Mouse (Mus musculus): ENCODE results near the gene Nat8f4. TPM values are rescaled to one million over a fixed set of nuclear protein-coding genes. Genes with fewer than 3 reads are reported as not detected.
A peak's percentile ranks its signal among the peaks of the same experiment; 100 is the strongest.
"Not testable (repeated sequence)": the region's sequence is repeated elsewhere in the genome, so short reads cannot be mapped to it uniquely, and the experiment has no call there.

The Nat8f4 gene
- polyA plus RNA-seq, 1 experiment from 2014 or later = 6.3 TPM

GRCm38 (mm10) chr6:85926709-85927108, 22.0 kb upstream of the Nat8f4 start:
- H3K27me3 ChIP-seq (replicated peaks; ENCODE audit: control insufficient read depth, insufficient read depth, low read length) = no peaks in the 10 kb centered on the region
- no peak for ATAC-seq
- H3K27ac ChIP-seq (ENCODE audit: low read length) = no peak overlapping the region
- no peak overlapping the region for H3K4me2 ChIP-seq (ENCODE audit: low read length)
- 93% methylated on average over 1 of the region's 1 CpGs for WGBS
- no peak overlapping the region for H3K9ac ChIP-seq (replicated peaks; ENCODE audit: low read depth, low read length)
- H3K9me3 ChIP-seq (ENCODE audit: control insufficient read depth, low read length) = no peaks in the 10 kb centered on the region
- no peak overlapping the region for H3K4me3 ChIP-seq (replicated peaks; ENCODE audit: low read length)
- no peaks in the 10 kb centered on the region for H3K4me1 ChIP-seq (replicated peaks; ENCODE audit: control insufficient read depth, insufficient read depth, low read length)
- peaks cover 34% of the 10 kb centered on the region for H3K36me3 ChIP-seq (ENCODE audit: control insufficient read depth, insufficient read depth)

GRCm38 (mm10) chr6:85923643-85924042, 19.0 kb upstream of the Nat8f4 start:
- H3K36me3 ChIP-seq (ENCODE audit: control insufficient read depth, insufficient read depth) = peaks cover 24% of the 10 kb centered on the region
- H3K9ac ChIP-seq (replicated peaks; ENCODE audit: low read depth, low read length) = no peak overlapping the region
- no peak overlapping the region for H3K4me2 ChIP-seq (ENCODE audit: low read length)
- no peaks in the 10 kb centered on the region for H3K4me1 ChIP-seq (replicated peaks; ENCODE audit: control insufficient read depth, insufficient read depth, low read length)
- no peak overlapping the region for H3K4me3 ChIP-seq (replicated peaks; ENCODE audit: low read length)
- no peak overlapping the region for H3K27ac ChIP-seq (ENCODE audit: low read length)
- WGBS = 92% methylated on average over 1 of the region's 1 CpGs
- H3K9me3 ChIP-seq (ENCODE audit: control insufficient read depth, low read length) = no peaks in the 10 kb centered on the region
- no peaks in the 10 kb centered on the region for H3K27me3 ChIP-seq (replicated peaks; ENCODE audit: control insufficient read depth, insufficient read depth, low read length)
- ATAC-seq = no peak

- Histone ChIP-seq H3K4me3 (replicated peaks; ENCODE audit: low read length) (no peak overlapping the region), H3K4me2 (ENCODE audit: low read length) (no peak overlapping the region), H3K27ac (ENCODE audit: low read length) (no peak overlapping the region), H3K27me3 (replicated peaks; ENCODE audit: control insufficient read depth, insufficient read depth, low read length) (no peaks in the 10 kb centered on the region), H3K36me3 (ENCODE audit: control insufficient read depth, insufficient read depth) (no peaks in the 10 kb centered on the region; the same call in 1 of the 2 replicates), H3K9ac (replicated peaks; ENCODE audit: low read depth, low read length) (no peak overlapping the region), H3K9me3 (ENCODE audit: control insufficient read depth, low read length) (no peaks in the 10 kb centered on the region), H3K4me1 (replicated peaks; ENCODE audit: control insufficient read depth, insufficient read depth, low read length) (peaks cover 13% of the 10 kb centered on the region)
- WGBS = 95% methylated on average over 4 of the region's 4 CpGs
- no peak for ATAC-seq
Observed at GRCm38 (mm10) chr6:85919401-85919800, 14.7 kb upstream of the Nat8f4 start.

GRCm38 (mm10) chr6:85918341-85918740, 13.7 kb upstream of the Nat8f4 start:
- WGBS = 97% methylated on average over 3 of the region's 3 CpGs
- not testable (repeated sequence) for H3K27me3 ChIP-seq (replicated peaks; ENCODE audit: control insufficient read depth, insufficient read depth, low read length); H3K9ac ChIP-seq (replicated peaks; ENCODE audit: low read depth, low read length); ATAC-seq; H3K36me3 ChIP-seq (ENCODE audit: control insufficient read depth, insufficient read depth); H3K27ac ChIP-seq (ENCODE audit: low read length); H3K4me2 ChIP-seq (ENCODE audit: low read length); H3K4me3 ChIP-seq (replicated peaks; ENCODE audit: low read length); H3K9me3 ChIP-seq (ENCODE audit: control insufficient read depth, low read length)
- H3K4me1 ChIP-seq (replicated peaks; ENCODE audit: control insufficient read depth, insufficient read depth, low read length) = peaks cover 13% of the 10 kb centered on the region

GRCm38 (mm10) chr6:85916596-85916995, 11.9 kb upstream of the Nat8f4 start:
- peak overlapping the region; percentile 81 for H3K9ac ChIP-seq (replicated peaks; ENCODE audit: low read depth, low read length)
- peak overlapping the region; percentile 87 for H3K27ac ChIP-seq (ENCODE audit: low read length)
- H3K4me3 ChIP-seq (replicated peaks; ENCODE audit: low read length) = peak overlapping the region; percentile 69
- H3K36me3 ChIP-seq (ENCODE audit: control insufficient read depth, insufficient read depth) = no peaks in the 10 kb centered on the region; the same call in 1 of the 2 replicates
- ATAC-seq = no peak
- WGBS = 80% methylated on average over 6 of the region's 6 CpGs
- H3K27me3 ChIP-seq (replicated peaks; ENCODE audit: control insufficient read depth, insufficient read depth, low read length) = no peaks in the 10 kb centered on the region
- H3K4me1 ChIP-seq (replicated peaks; ENCODE audit: control insufficient read depth, insufficient read depth, low read length) = peaks cover 13% of the 10 kb centered on the region
- H3K9me3 ChIP-seq (ENCODE audit: control insufficient read depth, low read length) = no peaks in the 10 kb centered on the region
- H3K4me2 ChIP-seq (ENCODE audit: low read length) = peak overlapping the region; percentile 81

- peak; percentile 97 for ATAC-seq
- under 1% methylated on average over 57 of the region's 61 CpGs for WGBS
- peaks cover 13% of the 10 kb centered on the region for H3K4me1 ChIP-seq (replicated peaks; ENCODE audit: control insufficient read depth, insufficient read depth, low read length)
Observed at GRCm38 (mm10) chr6:85915539-85916513, 11.1 kb upstream of the Nat8f4 start, which contains the start of gene Nat8f1. Gene Nat8f1, minus strand, starts transcription at chr6:85915687.

GRCm38 (mm10) chr6:85915141-85915538, 10.5 kb upstream of the Nat8f4 start:
- Histone ChIP-seq H3K4me1 (replicated peaks; ENCODE audit: control insufficient read depth, insufficient read depth, low read length) (peaks cover 13% of the 10 kb centered on the region), H3K9me3 (ENCODE audit: control insufficient read depth, low read length) (no peaks in the 10 kb centered on the region), H3K36me3 (ENCODE audit: control insufficient read depth, insufficient read depth) (no peaks in the 10 kb centered on the region), H3K9ac (replicated peaks; ENCODE audit: low read depth, low read length) (peak overlapping the region; percentile 81), H3K27me3 (replicated peaks; ENCODE audit: control insufficient read depth, insufficient read depth, low read length) (no peaks in the 10 kb centered on the region), H3K4me2 (ENCODE audit: low read length) (peak overlapping the region; percentile 57), H3K4me3 (replicated peaks; ENCODE audit: low read length) (peak overlapping the region; percentile 69), H3K27ac (ENCODE audit: low read length) (peak overlapping the region; percentile 87)
- ATAC-seq = no peak; the same call in 1 of the 2 replicates
- WGBS = 3% methylated on average over 11 of the region's 11 CpGs

More at GRCm38 (mm10) chr6:85915539-85916513, 11.1 kb upstream of the Nat8f4 start, which contains the start of gene Nat8f1:
- Histone ChIP-seq H3K9ac (replicated peaks; ENCODE audit: low read depth, low read length) (peak within 1 kb of the TSS; percentile 81), H3K4me2 (ENCODE audit: low read length) (peak within 1 kb of the TSS; percentile 81), H3K4me3 (replicated peaks; ENCODE audit: low read length) (peak within 1 kb of the TSS; percentile 69), H3K27ac (ENCODE audit: low read length) (peak within 1 kb of the TSS; percentile 87)
- not testable (repeated sequence) for H3K36me3 ChIP-seq (ENCODE audit: control insufficient read depth, insufficient read depth); H3K27me3 ChIP-seq (replicated peaks; ENCODE audit: control insufficient read depth, insufficient read depth, low read length); H3K9me3 ChIP-seq (ENCODE audit: control insufficient read depth, low read length)

GRCm38 (mm10) chr6:85911587-85911986, 6.9 kb upstream of the Nat8f4 start, which contains the start of gene Tprkb:
Gene Tprkb, plus strand, starts transcription at chr6:85911865.
- Histone ChIP-seq H3K4me2 (ENCODE audit: low read length) (no peak within 1 kb of the TSS), H3K9me3 (ENCODE audit: control insufficient read depth, low read length) (no peaks in the 10 kb centered on the region), H3K4me3 (replicated peaks; ENCODE audit: low read length) (no peak within 1 kb of the TSS), H3K27ac (ENCODE audit: low read length) (no peak within 1 kb of the TSS), H3K36me3 (ENCODE audit: control insufficient read depth, insufficient read depth) (no peaks in the 10 kb centered on the region), H3K9ac (replicated peaks; ENCODE audit: low read depth, low read length) (no peak within 1 kb of the TSS), H3K4me1 (replicated peaks; ENCODE audit: control insufficient read depth, insufficient read depth, low read length) (peaks cover 13% of the 10 kb centered on the region), H3K27me3 (replicated peaks; ENCODE audit: control insufficient read depth, insufficient read depth, low read length) (no peaks in the 10 kb centered on the region)
- WGBS = 84% methylated on average over 3 of the region's 3 CpGs
- no peak for ATAC-seq

- Histone ChIP-seq H3K4me2 (ENCODE audit: low read length) (no peak overlapping the region), H3K27me3 (replicated peaks; ENCODE audit: control insufficient read depth, insufficient read depth, low read length) (no peaks in the 10 kb centered on the region), H3K4me3 (replicated peaks; ENCODE audit: low read length) (no peak overlapping the region), H3K36me3 (ENCODE audit: control insufficient read depth, insufficient read depth) (no peaks in the 10 kb centered on the region), H3K27ac (ENCODE audit: low read length) (no peak overlapping the region), H3K9ac (replicated peaks; ENCODE audit: low read depth, low read length) (no peak overlapping the region), H3K4me1 (replicated peaks; ENCODE audit: control insufficient read depth, insufficient read depth, low read length) (peaks cover 3% of the 10 kb centered on the region), H3K9me3 (ENCODE audit: control insufficient read depth, low read length) (no peaks in the 10 kb centered on the region)
- no peak for ATAC-seq
- 97% methylated on average over 1 of the region's 1 CpGs for WGBS
Observed at GRCm38 (mm10) chr6:85909704-85910103, 5.0 kb upstream of the Nat8f4 start.

Data from forebrain, embryonic 16.5 days (tissue).